Mouse (Mus musculus) megakaryocyte-erythroid progenitor cell, adult 5-6 weeks (primary cell): Measurements from ENCODE around the gene Btbd9. TPM values are rescaled to one million over a fixed set of nuclear protein-coding genes. Genes with fewer than 3 reads are reported as not detected.

Source experiments
- ATAC-seq: replicated peaks from 2 replicates; pipeline ENCODE4 v1.8.0; 2016; ENCODE audit warnings: mild to moderate bottlenecking, inconsistent platforms; ENCODE audit not compliant: severe bottlenecking, poor library complexity, low FRiP score, low TSS enrichment
- total RNA-seq, 2 experiments: library from RNA; stranded (forward) in 1 of 2; stranded (reverse) in 1 of 2; fragments of 200-1000, 215-1000 nt in 1 of 2; fragments of >200 nt in 1 of 2; fragmentation: Nextera tagmentation in 1 of 2; gene quantifications; 2 replicates each; pipeline ENCODE4 v1.2.3; 2014 to 2017

Gene Btbd9
- total RNA-seq (2014; fragmentation: Nextera tagmentation) (19.8 and 34.0 TPM in 2 replicates), total RNA-seq (2017) (8.5 and 22.3 TPM in 2 replicates)

DNA sequence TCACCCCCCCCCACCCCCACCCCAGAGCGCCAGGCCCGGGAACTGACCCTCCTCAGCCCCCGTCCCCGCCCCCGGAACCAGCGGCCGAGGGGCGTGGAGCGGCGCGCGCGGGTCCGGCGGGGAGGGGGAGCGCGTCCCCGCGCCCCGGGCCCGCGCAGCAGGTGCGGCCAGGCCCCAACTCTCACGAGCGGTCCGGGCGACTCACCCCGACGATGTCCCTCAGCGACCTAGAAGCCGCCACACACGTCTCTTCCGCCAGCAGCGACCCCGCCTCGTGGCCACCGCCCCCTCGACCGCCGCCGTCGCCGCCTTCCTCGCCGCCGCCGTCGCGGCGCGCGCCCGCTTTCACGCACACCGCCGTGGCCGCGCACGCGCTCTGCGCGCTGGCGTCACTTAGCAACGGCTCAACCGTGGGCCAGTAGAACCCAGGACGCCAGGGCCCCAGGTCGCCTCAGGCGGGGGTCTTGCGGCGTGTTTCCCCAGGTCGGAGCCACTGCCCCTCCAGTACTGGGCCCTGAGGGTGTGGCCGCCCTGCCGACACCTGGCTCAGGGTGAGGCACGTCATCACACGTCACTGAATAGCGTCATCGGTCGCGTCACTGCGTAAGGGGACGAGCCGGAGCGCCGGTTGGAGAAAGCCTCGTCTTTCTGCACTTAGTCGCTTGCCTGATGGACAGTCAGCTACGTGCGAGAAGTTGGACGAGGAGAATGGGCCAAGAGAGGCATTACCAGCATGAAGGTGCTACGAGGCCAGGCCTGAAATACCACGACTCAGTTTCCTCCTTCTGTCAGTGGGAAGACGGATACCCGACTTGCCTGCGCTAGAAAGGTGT, at the start of gene Btbd9:
Gene Btbd9 (minus strand): TSS at position 548 of the 833 bp plus-strand sequence.
- ATAC-seq: peak; percentile 96

DNA sequence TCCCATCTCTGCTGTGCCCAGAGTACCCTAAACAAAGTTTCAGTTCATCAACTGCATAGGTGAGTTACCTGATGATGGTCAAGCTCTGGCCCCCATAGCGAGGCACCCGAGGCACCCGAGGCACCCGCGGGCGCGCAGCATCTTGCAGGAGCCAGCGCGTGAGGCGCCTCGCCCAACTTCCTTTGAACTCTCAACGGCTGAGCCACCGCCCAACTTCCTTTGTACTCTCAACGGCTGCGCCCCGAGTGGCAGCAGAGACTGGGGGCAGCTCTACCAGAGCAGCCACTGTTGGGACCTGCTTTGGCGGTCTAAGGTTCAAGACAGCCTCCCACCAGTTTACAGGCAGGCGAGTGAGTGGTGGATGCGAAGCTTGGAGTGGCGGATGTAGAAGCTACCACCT, 47.8 kb upstream of the Btbd9 start, which contains the start of gene Dnah8:
Gene Dnah8 (plus strand): TSS at position 223 of the 400 bp plus-strand sequence.
- ATAC-seq: peak; percentile 81

DNA sequence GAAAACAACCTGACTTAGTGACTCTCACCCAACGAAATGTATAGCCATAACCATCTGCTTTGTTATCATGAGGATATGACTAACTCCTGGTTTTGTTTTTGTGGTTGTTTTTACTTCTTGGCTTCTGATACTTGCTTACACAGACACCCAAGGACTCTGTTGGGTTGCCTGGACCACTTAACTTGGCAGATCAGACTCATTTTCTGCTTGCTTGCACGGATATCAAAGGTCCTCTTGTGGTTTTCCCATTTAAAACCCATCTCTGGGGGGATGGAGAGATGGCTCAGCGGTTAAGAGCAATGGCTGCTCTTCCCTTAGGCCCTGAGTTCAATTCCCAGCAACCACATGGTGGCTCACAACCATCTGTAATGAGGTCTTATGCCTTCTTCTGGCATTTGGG, 46.9 kb upstream of the Btbd9 start:
- ATAC-seq: no peak

DNA sequence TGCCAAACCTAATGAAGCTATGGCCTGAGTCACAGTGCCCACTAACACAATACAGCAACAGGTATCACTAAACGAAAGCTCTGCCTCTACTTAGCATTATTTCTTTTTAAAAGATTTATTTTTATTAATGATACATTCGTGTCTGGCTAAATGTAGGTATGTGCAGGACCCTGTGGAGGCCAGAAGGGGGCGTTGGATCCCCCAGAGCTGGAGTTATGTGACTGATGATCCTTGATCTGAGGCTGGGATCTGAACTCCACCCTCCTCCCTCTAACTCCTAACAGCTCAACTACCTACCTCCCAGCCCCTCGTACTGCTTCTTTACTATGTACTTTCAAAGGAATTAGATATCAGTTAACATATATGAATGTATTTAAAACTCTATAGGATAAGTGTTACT, 45.2 kb upstream of the Btbd9 start:
- no peak for ATAC-seq

DNA sequence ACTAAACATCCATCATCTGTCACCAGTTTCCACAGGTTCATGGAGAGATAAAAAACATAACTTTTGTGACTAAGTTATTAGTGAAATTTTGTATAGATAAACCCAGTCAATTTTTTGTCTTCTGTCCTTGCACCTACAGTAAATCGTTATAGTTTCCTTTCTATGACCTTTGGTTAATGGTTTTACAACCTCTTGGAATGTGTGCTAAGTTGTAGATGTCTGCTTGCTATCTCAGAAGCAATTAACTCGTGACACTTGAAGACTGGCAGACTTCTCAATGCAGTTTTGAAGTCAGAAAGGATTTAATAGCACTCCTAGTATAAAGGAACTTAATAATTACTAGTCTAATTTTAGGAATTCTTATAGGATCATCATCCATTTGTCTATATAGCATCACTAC, 44.3 kb upstream of the Btbd9 start:
- no peak for ATAC-seq

DNA sequence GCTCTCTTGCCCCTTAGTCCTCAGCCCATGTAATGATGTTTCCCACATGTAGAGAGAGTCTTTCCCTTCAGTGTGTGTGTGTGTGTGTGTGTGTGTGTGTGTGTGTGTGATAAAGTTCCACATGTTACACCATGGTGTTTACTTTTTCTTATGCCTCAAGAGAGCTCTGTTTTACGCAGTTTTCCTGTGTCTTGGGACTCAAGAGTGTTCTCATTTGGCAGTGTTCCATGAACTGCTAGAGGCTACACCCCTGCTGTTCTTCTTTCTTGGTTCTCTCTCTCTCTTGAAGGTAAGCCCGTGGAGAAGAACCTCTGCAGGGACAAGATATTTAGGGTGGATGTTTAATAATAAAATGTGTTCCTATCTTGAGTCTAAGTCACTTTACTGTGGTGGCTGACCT, 42.9 kb upstream of the Btbd9 start:
- 0 out of 2 replicates have a peak, but pooled peaks have one; percentile 22 for ATAC-seq

DNA sequence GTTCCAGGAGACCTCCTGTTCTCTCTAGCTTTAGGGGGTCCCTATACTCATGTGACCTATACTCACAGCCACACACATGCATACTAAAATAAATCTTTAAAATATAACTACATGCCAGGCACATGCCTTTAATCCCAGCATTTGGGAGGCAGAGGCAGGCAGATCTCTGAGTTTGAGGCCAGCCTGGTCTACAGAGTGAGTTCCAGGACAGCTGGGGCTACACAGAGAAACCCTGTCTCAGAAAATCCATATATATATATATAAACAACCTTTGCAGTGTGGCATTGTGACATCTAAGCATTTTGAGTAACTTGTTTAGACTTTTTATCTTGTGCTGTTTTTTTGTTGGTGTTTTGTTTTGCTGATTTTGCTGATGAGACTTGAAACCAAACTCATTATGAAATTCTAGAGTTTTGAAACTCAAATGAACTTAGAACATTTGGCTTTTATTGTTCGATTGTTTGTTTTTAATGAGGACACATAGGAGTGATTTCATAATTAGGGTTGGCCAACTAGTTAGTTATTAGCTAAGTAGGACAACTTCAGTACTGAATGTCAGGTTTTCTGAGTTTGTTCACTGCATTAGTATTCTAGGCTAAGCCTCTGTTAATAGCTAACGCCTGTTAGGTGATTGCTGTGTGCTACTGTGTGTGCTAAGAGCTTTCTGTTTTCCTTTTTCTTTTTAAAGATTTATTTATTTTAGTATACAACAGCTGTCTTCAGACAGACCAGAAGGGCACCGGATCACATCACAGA, 42.0 kb upstream of the Btbd9 start:
- no peak for ATAC-seq

DNA sequence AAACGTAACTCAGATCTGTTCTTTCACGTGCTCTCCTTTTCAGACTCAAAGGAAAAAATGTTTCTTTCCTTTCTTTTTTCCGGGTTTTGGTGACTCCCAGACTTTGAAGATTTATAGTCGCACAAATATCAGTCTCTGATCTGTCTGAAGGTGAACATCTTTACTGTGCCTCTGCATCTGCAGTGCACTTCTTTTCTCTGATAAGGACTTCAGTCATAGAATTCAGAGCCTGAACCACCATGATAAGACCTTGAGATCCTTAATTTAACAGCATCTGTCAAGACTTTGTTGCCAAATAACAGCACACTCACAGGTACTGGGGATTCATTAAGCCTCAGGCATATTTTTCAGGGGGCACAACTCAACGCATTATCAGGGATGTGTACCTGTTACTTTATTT, 39.9 kb upstream of the Btbd9 start:
- peak; percentile 53 for ATAC-seq

DNA sequence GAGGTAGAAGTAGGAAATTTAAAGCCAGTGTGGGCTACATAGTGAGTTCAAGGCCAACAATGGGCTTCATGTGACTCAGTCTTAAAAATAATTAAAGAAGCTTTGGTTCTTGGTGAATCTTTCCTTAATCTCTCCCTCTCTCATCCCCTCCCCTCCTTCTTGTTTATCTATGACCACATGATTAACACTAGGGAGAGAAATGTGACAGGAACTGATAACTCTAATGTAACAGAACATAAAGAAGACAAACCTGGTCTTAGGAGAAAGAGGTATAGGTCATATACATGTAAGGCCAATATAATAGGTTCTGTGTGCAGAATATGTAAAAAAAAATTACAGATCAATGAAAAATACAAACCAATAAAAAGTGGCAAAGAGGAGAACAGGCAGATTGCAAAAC, 37.1 kb upstream of the Btbd9 start:
- ATAC-seq: no peak

DNA sequence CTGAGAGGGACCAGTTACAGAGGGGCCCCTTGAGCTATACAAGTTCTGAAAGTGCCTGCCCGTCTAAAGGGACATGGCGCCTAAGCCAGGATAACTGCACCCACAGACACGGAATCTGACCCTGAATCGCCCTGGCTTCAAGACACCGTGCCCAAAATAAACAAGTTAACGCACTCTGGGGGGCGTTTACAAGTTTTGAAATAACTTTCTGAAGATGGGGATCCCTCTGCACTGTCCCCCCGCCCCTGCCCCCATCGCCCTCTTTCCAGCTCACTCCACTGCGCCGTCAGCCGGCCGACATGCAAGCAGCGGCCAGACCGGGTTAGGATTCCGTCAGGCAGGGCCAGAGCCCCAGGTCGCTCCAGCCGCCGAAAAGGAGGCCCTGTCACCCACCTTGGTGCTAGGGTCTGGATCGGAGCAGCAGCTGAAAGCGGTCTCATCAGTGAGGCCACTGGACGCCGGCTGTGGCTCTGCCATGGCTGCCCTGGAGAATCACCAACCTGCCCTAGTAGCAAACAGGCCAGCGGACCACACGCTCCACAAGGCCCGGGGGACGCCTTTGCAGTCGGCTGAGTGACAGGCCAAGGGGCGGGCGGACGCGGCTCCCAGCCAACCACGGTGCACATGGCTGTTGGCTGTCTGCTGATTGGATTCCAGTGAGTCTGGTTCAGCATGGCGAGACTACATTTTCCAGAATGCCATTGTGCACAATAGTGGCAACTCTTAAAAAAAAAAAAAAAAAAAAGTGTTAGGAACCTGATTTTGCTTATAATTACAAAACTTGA, 36.0 kb upstream of the Btbd9 start:
- ATAC-seq: peak; percentile 92

DNA sequence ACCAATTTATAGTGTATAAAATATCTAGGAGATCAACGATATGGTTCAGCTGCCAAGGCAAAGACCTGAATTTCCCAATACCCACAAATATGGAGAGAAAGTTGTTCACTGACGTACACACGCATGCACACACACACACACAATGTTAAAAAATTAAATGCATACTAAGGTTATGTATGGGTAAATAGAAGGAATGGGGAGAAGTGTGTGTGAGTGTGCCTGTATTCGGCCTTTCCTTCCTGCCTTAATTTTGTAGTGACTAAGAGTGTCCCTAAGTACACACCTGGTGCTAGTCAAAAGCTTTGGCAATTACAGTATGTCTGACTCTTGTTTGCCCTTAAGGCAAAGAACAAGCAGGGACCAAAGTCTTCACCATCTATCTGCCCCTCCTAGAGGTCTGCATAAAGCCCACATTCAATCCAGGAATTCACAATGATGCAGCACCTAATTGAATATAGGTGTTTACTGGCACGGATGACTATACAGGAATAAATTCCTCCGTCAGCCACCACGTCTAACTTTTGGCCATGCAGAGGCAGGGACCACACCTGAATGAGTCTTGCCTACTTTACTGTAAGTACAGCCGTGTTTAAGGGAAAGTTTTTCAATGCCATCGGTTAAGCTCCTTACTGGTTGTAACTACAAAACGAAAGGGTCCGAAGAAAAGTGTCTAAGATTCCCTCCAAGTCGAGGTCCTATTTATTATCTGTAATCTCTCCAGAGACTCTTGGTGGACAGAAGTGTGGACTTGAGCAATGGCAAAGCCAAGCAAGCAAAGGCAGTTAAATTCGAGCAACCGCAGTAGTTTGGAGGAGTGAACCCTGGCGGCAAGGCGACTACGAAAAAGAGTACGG, 35.2 kb upstream of the Btbd9 start:
- no peak for ATAC-seq

DNA sequence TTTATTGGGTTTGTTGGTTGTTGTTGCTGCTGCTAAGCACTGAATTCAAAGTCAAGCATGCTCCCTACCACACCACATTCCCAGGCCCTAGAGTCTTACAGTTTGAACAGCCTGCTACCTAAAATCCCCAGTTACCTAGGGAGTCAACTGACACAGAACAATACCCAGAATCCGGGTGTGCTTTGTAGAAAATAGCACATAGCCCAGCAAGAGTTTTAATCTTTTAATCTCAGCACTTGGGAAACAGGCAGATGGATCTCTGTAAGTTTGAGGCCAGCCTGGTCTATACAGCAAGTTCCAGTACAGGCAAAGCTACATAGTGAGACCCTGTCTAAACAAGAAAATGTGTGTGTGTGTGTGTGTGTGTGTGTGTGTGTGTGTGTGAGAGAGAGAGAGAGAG, 34.5 kb upstream of the Btbd9 start:
- no peak for ATAC-seq

DNA sequence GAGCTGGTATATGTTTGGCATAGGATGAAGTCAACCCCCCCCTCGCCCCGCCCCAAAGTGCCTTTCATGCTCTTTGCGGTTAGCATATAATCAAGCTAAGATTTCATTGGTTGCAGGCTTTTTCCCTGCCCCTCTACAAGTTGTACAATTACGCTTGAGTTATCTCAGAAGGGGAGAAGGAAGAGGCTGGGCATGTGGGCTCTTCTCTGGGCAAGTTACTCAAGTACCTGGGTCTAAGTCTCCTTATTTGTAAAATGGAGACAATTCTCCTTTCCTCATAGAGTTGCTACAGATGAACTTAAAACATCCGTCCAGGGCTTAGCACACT, 33.7 kb upstream of the Btbd9 start:
- no peak for ATAC-seq

DNA sequence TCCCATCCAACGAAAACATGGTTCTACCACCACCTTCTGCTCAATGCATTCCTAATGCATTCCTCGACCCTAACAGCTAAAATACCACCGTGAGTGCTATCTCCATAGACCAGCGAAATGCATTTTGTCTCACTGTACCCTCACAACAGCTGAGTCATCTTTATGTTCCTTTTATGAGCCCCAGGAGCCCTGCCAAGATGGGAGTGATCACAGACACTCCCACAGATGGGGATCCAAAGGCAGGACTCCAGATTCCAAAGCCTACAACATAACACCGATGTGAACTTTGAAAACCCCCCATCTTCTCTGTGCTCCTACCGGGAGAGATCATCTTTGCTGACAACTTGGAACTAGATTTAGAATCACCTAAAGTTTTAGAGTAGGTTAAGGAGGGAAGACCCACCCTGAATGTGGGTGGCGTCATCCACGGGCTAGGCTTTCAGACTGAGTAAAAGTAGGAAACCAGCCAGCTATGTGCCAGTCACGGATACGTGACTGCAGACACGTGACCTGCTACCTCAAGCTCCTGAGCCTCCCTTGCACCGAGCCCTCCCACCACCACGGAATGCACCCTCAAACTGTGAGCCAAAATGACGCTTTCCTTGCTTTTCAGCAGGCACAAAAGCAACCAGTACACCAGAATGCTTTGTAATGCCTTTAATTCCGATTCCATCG, 33.2 kb upstream of the Btbd9 start:
- peak; percentile 55 for ATAC-seq

DNA sequence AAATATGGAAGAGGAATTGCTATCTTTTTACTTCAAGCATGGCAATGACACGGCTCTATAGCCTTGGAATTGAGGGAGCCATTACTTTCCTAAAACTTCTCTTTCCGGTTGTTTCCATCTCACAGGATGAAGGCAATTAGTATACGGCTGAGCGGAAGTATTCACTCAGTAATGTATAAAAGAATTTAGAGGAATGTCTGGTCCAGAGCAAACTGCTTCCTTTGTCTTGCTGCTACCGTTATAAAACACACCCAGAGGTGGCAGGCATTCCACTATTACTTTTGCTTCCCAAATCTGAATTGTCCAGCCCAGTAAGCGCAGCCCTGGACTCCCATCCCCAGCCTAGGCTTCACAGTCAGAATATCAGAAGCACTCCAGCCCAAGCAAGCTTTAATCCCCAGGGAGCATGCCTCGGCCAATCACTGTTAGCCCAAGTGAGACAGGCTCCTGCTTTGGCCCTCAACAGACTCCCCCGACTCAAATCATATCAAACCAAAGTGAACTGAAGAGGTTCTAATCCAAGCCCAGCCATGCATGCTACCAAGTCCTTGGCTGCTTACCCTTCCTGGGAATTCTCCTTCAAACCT, 31.7 kb upstream of the Btbd9 start:
- ATAC-seq: no peak

DNA sequence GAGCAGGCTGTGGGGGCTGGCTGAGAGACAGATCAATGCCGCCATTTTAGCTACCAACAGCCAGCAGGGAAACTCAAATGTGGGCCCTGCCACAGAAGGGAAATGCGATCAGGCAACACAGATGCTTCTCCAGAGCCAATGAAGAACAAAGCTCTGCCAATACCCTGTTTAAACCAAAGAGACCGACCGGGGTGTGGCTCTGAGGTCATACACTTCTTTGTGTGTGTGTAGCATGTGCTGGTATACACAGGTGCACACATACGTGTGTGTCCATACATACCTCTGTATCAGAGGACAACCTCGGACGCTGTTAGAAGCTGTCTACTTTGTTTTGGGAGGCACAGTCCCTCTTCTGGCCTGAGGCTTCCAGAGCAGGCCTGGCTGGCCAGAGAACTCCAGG, 31.0 kb upstream of the Btbd9 start:
- no peak for ATAC-seq

DNA sequence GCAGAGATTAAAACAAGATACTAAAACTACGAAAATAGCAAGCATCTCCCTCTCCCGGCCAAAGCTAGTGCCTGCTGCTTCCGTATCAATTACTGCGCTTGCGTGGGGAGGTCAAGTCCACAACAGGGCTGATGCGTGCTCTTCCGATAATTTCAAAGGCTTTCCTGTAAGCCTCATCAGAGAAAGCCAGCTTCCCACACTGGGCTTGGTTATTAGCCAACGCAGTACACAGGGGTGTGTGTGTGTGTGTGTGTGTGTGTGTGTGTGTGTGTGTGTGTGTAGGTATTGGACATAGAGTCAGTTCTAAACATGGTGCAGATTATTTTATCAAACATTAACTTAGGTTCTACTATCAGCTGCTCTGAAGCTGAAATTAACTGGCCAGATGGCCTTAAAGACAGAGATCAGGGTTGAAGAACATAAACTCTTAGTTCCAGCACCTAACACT, 30.4 kb upstream of the Btbd9 start:
- no peak for ATAC-seq

DNA sequence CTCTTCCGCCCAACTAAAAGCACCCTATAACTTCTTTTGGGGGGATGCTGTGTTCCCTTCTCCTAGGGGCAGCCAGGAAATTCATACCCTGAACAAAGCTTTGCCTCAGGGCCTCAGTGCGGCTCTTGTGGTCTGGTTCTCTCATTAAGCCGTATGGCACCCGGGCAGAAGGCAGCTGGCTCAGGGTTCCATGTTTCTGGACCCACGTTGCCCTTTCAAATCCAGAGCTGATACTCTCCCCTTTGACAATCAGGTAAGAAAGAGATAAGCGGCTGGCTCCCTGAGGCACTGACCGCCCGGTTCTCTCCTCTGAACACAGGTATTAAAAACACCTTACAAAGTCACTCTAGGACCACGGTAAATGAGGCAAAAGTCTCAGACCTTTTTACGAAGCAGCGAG, 29.9 kb upstream of the Btbd9 start:
- no peak for ATAC-seq
